Mouse (Mus musculus): ENCODE results near the gene Nfia. TPM values are rescaled to one million over a fixed set of nuclear protein-coding genes. Genes with fewer than 3 reads are reported as not detected.

The Nfia gene
- polyA plus RNA-seq, 1 experiment from 2014 or later, result 27.6 TPM

DNA sequence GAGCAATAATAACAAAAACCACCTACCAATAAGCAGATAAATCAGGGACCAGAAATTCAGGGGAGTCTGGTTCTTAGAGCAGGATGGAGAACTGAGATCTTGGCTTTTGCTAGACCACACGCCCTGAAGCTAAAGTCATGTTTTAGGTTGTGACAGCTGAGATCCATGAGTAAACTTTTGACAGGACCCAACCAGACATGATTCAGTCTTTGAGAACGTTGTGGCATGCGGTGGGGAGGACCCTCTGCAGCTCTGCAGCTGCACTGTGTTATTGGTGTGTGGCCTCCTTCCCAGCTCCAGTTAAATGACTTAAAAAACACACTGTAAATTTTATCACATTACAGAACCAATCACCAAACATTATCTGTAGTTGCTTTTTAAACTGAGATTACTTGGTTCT, 87.8 kb downstream of the Nfia start:
- no peak overlapping the region for H3K27ac ChIP-seq (replicated peaks; ENCODE audit: low read depth, low read length)
- no peaks in the 10 kb centered on the region for H3K27me3 ChIP-seq (ENCODE audit: control insufficient read depth, insufficient read depth, low read length)
- H3K9me3 ChIP-seq (ENCODE audit: control insufficient read depth, low read length), result no peaks in the 10 kb centered on the region
- H3K9ac ChIP-seq (ENCODE audit: low read length), result no peak overlapping the region
- no peaks in the 10 kb centered on the region for H3K36me3 ChIP-seq (ENCODE audit: control insufficient read depth, insufficient read depth, low read length)
- H3K4me2 ChIP-seq (ENCODE audit: low read depth, severe bottlenecking), result no peak overlapping the region
- WGBS, result 46% methylated on average over 3 of the region's 3 CpGs
- no peaks in the 10 kb centered on the region for H3K4me1 ChIP-seq (ENCODE audit: control insufficient read depth, insufficient read depth, low read length)
- ATAC-seq (ENCODE audit: insufficient number of reproducible peaks, low FRiP score, low TSS enrichment, low read depth) (no peak), DNase-seq (ENCODE audit: low spot score) (no peak)
- no peak overlapping the region for H3K4me3 ChIP-seq (ENCODE audit: low read depth, low read length)

DNA sequence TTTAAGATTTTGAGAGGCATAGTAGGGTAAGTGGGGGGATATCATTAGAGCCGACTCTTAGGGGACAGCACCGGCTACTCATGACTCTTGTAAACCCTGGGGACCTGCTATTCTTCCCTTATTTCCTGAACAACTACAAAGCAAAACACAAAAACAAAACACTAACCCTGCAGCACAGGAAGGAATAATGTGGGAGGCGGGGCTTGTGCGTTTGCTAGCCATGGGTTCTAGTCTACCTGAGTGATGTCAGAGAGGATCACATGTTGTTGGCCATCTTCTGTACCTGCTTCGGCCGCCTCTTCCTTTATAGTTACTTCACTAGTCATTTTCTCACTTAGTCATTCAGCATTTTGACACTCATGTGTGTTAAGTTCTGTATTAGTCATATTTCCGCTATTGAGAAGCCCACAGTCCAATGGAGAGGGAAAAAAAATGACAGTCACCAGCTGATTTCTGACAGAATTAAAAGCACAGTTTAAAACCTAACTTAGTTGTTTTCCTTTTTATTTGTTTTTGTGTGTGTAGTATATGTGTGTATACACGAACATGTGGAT, 88.3 kb downstream of the Nfia start:
- no peaks in the 10 kb centered on the region for H3K27me3 ChIP-seq (ENCODE audit: control insufficient read depth, insufficient read depth, low read length)
- no peak overlapping the region for H3K4me3 ChIP-seq (ENCODE audit: low read depth, low read length)
- H3K9me3 ChIP-seq (ENCODE audit: control insufficient read depth, low read length), result no peaks in the 10 kb centered on the region
- no peaks in the 10 kb centered on the region for H3K36me3 ChIP-seq (ENCODE audit: control insufficient read depth, insufficient read depth, low read length)
- no peak overlapping the region for H3K9ac ChIP-seq (ENCODE audit: low read length)
- DNase-seq (ENCODE audit: low spot score), result no peak
- ATAC-seq (ENCODE audit: insufficient number of reproducible peaks, low FRiP score, low TSS enrichment, low read depth), result no peak
- WGBS, result 90% methylated on average over 8 of the region's 8 CpGs
- H3K4me1 ChIP-seq (ENCODE audit: control insufficient read depth, insufficient read depth, low read length), result no peaks in the 10 kb centered on the region
- H3K27ac ChIP-seq (replicated peaks; ENCODE audit: low read depth, low read length), result no peak overlapping the region
- no peak overlapping the region for H3K4me2 ChIP-seq (ENCODE audit: low read depth, severe bottlenecking)

DNA sequence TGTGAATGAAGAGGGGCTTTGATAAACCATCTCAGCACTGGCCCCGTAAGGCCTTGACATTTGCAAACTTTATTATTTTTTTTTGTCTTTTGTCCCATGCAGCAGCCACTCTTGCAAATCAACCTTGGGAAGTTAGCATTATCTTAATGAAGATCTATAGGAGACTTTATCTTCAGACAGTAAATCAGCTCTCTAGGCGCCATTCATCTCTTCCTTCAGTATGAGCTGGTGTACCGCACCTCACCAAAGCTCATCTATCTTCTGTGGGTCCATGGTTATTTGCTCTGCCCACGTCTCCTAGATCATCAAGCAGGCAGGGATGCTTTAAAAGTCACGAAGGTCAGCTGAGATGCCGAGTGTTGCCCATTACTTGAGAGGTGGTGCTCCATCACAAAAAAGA, 89.8 kb downstream of the Nfia start:
- no peaks in the 10 kb centered on the region for H3K36me3 ChIP-seq (ENCODE audit: control insufficient read depth, insufficient read depth, low read length)
- ATAC-seq (ENCODE audit: insufficient number of reproducible peaks, low FRiP score, low TSS enrichment, low read depth) (no peak), DNase-seq (ENCODE audit: low spot score) (no peak)
- no peaks in the 10 kb centered on the region for H3K9me3 ChIP-seq (ENCODE audit: control insufficient read depth, low read length)
- no peak overlapping the region for H3K9ac ChIP-seq (ENCODE audit: low read length)
- no peak overlapping the region for H3K4me3 ChIP-seq (ENCODE audit: low read depth, low read length)
- no peak overlapping the region for H3K4me2 ChIP-seq (ENCODE audit: low read depth, severe bottlenecking)
- 76% methylated on average over 6 of the region's 6 CpGs for WGBS
- H3K27ac ChIP-seq (replicated peaks; ENCODE audit: low read depth, low read length), result no peak overlapping the region
- H3K4me1 ChIP-seq (ENCODE audit: control insufficient read depth, insufficient read depth, low read length), result no peaks in the 10 kb centered on the region
- H3K27me3 ChIP-seq (ENCODE audit: control insufficient read depth, insufficient read depth, low read length), result no peaks in the 10 kb centered on the region

DNA sequence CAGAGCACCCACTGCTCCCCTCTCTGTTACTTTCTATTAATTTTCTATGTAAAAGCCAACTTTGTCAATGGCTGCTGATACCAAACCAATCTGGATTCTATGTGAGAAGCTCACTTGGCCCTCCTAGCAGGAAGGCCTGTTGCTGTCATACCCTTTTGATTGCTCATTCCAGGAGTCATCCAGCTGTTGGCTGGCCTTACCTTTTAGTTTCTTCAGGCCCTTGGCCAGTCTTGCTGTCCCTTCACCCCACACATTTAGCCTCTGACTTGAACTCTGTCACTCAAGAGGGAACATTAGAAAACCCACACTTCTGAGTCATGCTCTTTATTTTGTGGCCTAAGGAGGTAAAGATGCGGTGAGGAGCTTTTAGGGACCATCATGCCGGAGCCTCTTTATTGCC, 91.7 kb downstream of the Nfia start:
- DNase-seq (ENCODE audit: low spot score) (no peak), ATAC-seq (ENCODE audit: insufficient number of reproducible peaks, low FRiP score, low TSS enrichment, low read depth) (no peak)
- Histone ChIP-seq H3K9me3 (ENCODE audit: control insufficient read depth, low read length) (no peaks in the 10 kb centered on the region), H3K4me3 (ENCODE audit: low read depth, low read length) (no peak overlapping the region), H3K4me2 (ENCODE audit: low read depth, severe bottlenecking) (no peak overlapping the region), H3K27ac (replicated peaks; ENCODE audit: low read depth, low read length) (no peak overlapping the region), H3K27me3 (ENCODE audit: control insufficient read depth, insufficient read depth, low read length) (no peaks in the 10 kb centered on the region), H3K9ac (ENCODE audit: low read length) (no peak overlapping the region), H3K4me1 (ENCODE audit: control insufficient read depth, insufficient read depth, low read length) (no peaks in the 10 kb centered on the region), H3K36me3 (ENCODE audit: control insufficient read depth, insufficient read depth, low read length) (no peaks in the 10 kb centered on the region)
- 97% methylated on average over 2 of the region's 2 CpGs for WGBS

DNA sequence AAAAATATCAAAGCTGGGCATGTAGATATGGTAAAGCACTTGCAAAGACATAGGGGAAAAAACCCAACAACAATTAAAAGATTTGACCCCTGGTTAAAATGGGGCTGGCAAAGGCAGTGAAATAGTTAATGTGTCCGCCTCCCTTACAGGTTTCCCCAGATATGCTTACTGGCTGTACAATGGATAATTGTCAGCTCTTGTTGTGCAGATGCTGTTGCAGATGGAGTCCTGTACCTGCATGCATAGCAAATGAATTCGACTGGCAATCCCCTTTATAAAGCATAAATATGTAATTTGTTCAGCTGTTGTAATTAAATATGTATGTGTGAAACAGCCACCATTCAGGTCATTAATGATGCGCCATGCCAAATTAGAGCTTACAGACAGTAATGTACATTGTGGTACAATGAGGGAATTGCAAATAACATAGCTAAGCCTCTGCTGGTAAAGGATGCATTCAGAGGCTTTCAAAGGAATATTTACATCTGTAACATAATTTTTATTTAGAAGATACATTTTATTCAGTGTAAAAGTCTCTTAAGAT, 92.9 kb downstream of the Nfia start:
- Histone ChIP-seq H3K4me2 (ENCODE audit: low read depth, severe bottlenecking) (no peak overlapping the region), H3K9ac (ENCODE audit: low read length) (no peak overlapping the region), H3K27ac (replicated peaks; ENCODE audit: low read depth, low read length) (no peak overlapping the region), H3K4me3 (ENCODE audit: low read depth, low read length) (no peak overlapping the region), H3K36me3 (ENCODE audit: control insufficient read depth, insufficient read depth, low read length) (no peaks in the 10 kb centered on the region), H3K4me1 (ENCODE audit: control insufficient read depth, insufficient read depth, low read length) (no peaks in the 10 kb centered on the region), H3K9me3 (ENCODE audit: control insufficient read depth, low read length) (no peaks in the 10 kb centered on the region), H3K27me3 (ENCODE audit: control insufficient read depth, insufficient read depth, low read length) (no peaks in the 10 kb centered on the region)
- DNase-seq (ENCODE audit: low spot score) (no peak), ATAC-seq (ENCODE audit: insufficient number of reproducible peaks, low FRiP score, low TSS enrichment, low read depth) (no peak)
- WGBS, result 82% methylated on average over 3 of the region's 3 CpGs

DNA sequence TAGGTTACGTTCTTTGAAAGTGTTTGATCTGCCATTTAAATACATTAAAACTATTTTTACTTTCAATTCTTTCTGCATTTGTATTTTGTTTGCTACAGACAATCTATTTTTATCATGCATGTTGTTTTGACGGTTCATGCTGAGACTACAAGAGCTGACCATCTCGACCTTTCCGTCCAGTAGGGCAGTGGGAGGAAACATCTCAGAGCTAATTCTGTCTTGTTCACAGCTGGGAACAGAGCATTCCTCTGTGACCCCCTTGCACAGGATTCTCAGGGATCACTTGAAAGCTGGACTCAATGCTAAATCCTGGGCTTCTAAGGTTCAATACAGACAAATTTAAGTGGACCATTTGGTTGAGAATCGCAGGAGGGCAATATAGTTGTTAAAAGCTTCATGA, 93.9 kb downstream of the Nfia start:
- Histone ChIP-seq H3K4me3 (ENCODE audit: low read depth, low read length) (no peak overlapping the region), H3K27ac (replicated peaks; ENCODE audit: low read depth, low read length) (no peak overlapping the region), H3K9ac (ENCODE audit: low read length) (no peak overlapping the region), H3K27me3 (ENCODE audit: control insufficient read depth, insufficient read depth, low read length) (no peaks in the 10 kb centered on the region), H3K36me3 (ENCODE audit: control insufficient read depth, insufficient read depth, low read length) (no peaks in the 10 kb centered on the region), H3K4me2 (ENCODE audit: low read depth, severe bottlenecking) (no peak overlapping the region), H3K4me1 (ENCODE audit: control insufficient read depth, insufficient read depth, low read length) (no peaks in the 10 kb centered on the region), H3K9me3 (ENCODE audit: control insufficient read depth, low read length) (no peaks in the 10 kb centered on the region)
- DNase-seq (ENCODE audit: low spot score) (no peak), ATAC-seq (ENCODE audit: insufficient number of reproducible peaks, low FRiP score, low TSS enrichment, low read depth) (no peak)
- 80% methylated on average over 5 of the region's 5 CpGs for WGBS

DNA sequence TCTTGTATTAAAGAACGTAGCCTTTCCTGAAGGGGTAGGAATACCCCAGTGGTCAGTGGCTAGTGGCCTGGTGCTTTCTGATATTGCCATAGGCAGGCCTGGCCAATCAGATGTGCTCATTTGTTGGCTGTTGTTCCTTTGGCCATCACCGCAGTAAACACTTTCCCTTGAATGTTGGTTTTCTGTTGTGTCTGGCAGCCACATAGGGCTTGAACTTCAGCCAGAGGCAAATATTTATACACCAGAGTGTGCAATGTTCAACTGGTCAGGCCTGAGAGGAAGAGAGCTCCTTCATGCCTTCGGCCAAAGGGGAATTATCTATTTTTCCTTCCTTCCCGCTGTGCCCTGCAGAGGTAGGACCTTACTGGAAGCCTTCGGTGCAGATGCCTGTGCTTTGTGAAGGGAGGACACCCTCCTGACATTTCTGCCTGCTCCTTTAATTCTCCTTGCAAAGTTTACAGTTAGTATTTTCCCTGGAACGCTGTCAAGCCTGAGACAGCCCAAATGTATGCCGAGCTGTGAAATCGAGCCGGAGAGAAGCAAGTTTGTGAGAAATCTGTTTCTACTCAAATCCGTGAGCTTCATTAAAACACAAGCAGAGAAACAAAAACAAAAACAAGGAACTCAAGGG, 95.9 kb downstream of the Nfia start:
- 87% methylated on average over 10 of the region's 10 CpGs for WGBS
- Histone ChIP-seq H3K36me3 (ENCODE audit: control insufficient read depth, insufficient read depth, low read length) (no peaks in the 10 kb centered on the region), H3K4me3 (ENCODE audit: low read depth, low read length) (no peak overlapping the region), H3K9me3 (ENCODE audit: control insufficient read depth, low read length) (no peaks in the 10 kb centered on the region), H3K27me3 (ENCODE audit: control insufficient read depth, insufficient read depth, low read length) (no peaks in the 10 kb centered on the region), H3K9ac (ENCODE audit: low read length) (no peak overlapping the region), H3K4me2 (ENCODE audit: low read depth, severe bottlenecking) (no peak overlapping the region), H3K27ac (replicated peaks; ENCODE audit: low read depth, low read length) (0 out of 2 replicates have a peak overlapping the region, but pooled peaks have one; percentile 5), H3K4me1 (ENCODE audit: control insufficient read depth, insufficient read depth, low read length) (no peaks in the 10 kb centered on the region)
- ATAC-seq (ENCODE audit: insufficient number of reproducible peaks, low FRiP score, low TSS enrichment, low read depth) (no peak), DNase-seq (ENCODE audit: low spot score) (no peak)

DNA sequence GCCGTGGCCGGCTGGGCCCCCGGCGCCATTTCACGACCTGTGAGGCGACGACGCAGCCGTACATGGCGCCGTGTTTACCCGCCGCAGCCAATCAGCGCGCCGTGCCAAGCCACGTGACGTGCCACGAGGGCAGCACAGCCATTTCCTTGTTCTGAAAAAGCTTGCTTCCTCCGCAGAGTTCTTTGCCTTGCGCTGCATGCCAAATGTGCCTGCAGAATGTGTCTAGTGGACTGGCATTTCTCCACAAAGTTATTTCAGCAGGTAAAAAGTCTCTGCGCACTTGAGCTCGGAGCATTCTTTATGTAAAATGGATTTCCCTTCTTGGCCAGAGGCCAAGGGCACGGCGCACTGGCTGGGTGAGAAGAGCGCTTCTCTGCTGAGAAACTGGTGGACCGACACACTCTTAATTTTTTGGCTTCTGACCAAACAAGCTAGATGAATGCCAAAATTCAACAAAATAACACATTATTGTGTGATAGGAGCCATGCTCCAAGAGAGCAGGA, 96.5 kb downstream of the Nfia start:
- 0 out of 2 replicates have a peak overlapping the region, but pooled peaks have one; percentile 5 for H3K27ac ChIP-seq (replicated peaks; ENCODE audit: low read depth, low read length)
- H3K4me1 ChIP-seq (ENCODE audit: control insufficient read depth, insufficient read depth, low read length), result no peaks in the 10 kb centered on the region
- 89% methylated on average over 27 of the region's 27 CpGs for WGBS
- no peaks in the 10 kb centered on the region for H3K27me3 ChIP-seq (ENCODE audit: control insufficient read depth, insufficient read depth, low read length)
- H3K4me3 ChIP-seq (ENCODE audit: low read depth, low read length), result no peak overlapping the region
- no peak overlapping the region for H3K9ac ChIP-seq (ENCODE audit: low read length)
- H3K4me2 ChIP-seq (ENCODE audit: low read depth, severe bottlenecking), result no peak overlapping the region
- ATAC-seq (ENCODE audit: insufficient number of reproducible peaks, low FRiP score, low TSS enrichment, low read depth) (no peak), DNase-seq (ENCODE audit: low spot score) (no peak)
- H3K36me3 ChIP-seq (ENCODE audit: control insufficient read depth, insufficient read depth, low read length), result no peaks in the 10 kb centered on the region
- H3K9me3 ChIP-seq (ENCODE audit: control insufficient read depth, low read length), result no peaks in the 10 kb centered on the region

Data from limb, embryonic 11.5 days (tissue).